Mouse (Mus musculus): ENCODE measurements around the gene Zscan26. TPM values are rescaled to one million over a fixed set of nuclear protein-coding genes. Genes with fewer than 3 reads are reported as not detected.
"Not testable (repeated sequence)": the region's sequence is repeated elsewhere in the genome, so short reads cannot be mapped to it uniquely, and the experiment has no call there.

The Zscan26 gene
- polyA plus RNA-seq, 1 experiment from 2014 or later, result 27.6 TPM

DNA sequence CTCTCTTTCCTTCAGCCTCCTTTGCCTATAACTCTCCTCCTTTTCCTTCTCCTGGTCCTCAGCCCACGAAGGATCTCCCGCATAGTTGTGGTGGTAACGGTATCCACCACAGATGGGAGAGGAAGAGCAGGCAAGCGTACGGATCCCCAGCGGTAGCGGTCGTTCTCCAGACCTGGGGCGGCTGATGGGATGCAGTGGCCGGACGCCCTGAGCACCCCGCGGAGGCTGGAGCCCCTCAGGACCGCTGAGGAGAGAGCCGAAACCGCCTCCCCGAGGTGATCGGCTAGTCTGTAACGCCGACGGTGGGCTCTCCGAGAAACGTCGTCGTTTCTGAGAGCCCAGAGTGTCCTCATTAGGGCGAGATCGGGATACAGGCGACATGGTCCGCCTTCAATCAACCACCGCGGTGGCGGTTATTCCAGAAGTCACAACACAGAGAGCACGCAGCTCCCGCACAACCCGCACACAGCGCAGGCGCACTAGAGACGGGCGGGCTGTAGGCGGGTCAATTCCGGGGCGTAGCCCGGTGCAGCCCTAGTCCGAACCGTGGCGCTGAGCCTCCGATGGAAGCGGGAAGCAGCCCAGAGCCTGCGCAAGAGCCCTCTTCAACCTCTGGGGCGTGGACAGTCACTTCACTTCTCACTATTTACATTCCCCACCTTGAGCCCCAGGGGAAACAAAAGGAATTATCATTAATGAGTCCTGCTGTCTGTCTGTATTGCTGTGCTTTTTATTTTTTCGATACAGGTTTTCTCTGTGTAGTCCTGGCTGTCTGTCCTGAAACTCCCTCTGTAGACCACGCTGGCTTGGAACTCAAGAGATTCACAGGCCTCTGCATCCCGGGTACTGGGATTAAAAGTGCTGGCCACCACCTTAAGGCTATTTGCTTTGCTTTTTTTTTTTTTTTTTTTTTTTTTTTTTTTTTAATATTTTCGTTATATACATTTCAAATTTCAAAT lies 14.8 kb upstream of the Zscan26 start, which contains the start of gene Nkapl:
Nkapl (minus strand) TSS at position 449 of the 959 bp plus-strand sequence.
- Histone ChIP-seq H3K36me3 (ENCODE audit: control insufficient read depth, insufficient read depth, low read length) (no peaks in the 10 kb centered on the region), H3K4me1 (ENCODE audit: control insufficient read depth, insufficient read depth, low read length) (no peaks in the 10 kb centered on the region), H3K9ac (ENCODE audit: low read depth, low read length) (peak within 1 kb of the TSS; percentile 55), H3K4me3 (ENCODE audit: low read length) (peak within 1 kb of the TSS; percentile 60), H3K27me3 (ENCODE audit: control insufficient read depth, insufficient read depth, low read length) (peaks cover 4% of the 10 kb centered on the region; the same call in 1 of the 2 replicates), H3K4me2 (replicated peaks; ENCODE audit: low read depth, low read length) (peak within 1 kb of the TSS; percentile 76), H3K9me3 (ENCODE audit: control insufficient read depth, low read length) (no peaks in the 10 kb centered on the region; the same call in 1 of the 2 replicates), H3K27ac (ENCODE audit: low read depth, low read length) (no peak within 1 kb of the TSS)
- ATAC-seq (ENCODE audit: low FRiP score, low TSS enrichment), result peak; percentile 99
- whole genome bisulfite sequencing, result 1% methylated on average over 54 of the region's 54 CpGs

DNA sequence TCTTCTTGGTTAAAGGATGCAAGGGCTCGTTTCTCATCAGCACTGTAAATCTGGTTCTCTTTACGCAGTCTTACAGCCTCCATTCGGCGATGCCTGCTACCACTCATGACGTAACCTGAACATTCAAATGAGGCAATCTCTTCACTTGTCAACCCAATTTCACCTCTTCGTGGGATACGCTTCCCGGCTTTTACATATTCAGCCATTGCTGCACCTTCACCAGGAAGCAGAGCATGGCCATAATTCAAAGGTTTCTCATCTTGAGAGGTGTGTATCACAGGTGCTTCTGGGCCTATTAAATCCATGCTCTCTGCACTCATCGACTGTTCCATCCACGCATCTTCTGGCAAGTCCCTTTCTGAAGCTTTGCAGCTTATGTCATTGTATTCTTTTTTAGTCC lies 13.8 kb upstream of the Zscan26 start:
- H3K27ac ChIP-seq (ENCODE audit: low read depth, low read length), result no peak overlapping the region
- H3K4me3 ChIP-seq (ENCODE audit: low read length), result no peak overlapping the region
- H3K9ac ChIP-seq (ENCODE audit: low read depth, low read length), result no peak overlapping the region
- H3K4me2 ChIP-seq (replicated peaks; ENCODE audit: low read depth, low read length), result no peak overlapping the region
- no peaks in the 10 kb centered on the region for H3K36me3 ChIP-seq (ENCODE audit: control insufficient read depth, insufficient read depth, low read length)
- WGBS, result 81% methylated on average over 10 of the region's 10 CpGs
- no peak for ATAC-seq (ENCODE audit: low FRiP score, low TSS enrichment)
- peaks cover 4% of the 10 kb centered on the region; the same call in 1 of the 2 replicates for H3K27me3 ChIP-seq (ENCODE audit: control insufficient read depth, insufficient read depth, low read length)
- H3K9me3 ChIP-seq (ENCODE audit: control insufficient read depth, low read length), result no peaks in the 10 kb centered on the region; the same call in 1 of the 2 replicates
- no peaks in the 10 kb centered on the region for H3K4me1 ChIP-seq (ENCODE audit: control insufficient read depth, insufficient read depth, low read length)

GRCm38 (mm10) chr13:21462516-21462915 lies 9.0 kb upstream of the Zscan26 start:
- WGBS, result 48% methylated on average over 9 of the region's 9 CpGs
- H3K9me3 ChIP-seq (ENCODE audit: control insufficient read depth, low read length); H3K4me3 ChIP-seq (ENCODE audit: low read length); H3K36me3 ChIP-seq (ENCODE audit: control insufficient read depth, insufficient read depth, low read length); H3K27ac ChIP-seq (ENCODE audit: low read depth, low read length); ATAC-seq (ENCODE audit: low FRiP score, low TSS enrichment); H3K27me3 ChIP-seq (ENCODE audit: control insufficient read depth, insufficient read depth, low read length); H3K9ac ChIP-seq (ENCODE audit: low read depth, low read length); H3K4me2 ChIP-seq (replicated peaks; ENCODE audit: low read depth, low read length); H3K4me1 ChIP-seq (ENCODE audit: control insufficient read depth, insufficient read depth, low read length): not testable (repeated sequence)

DNA sequence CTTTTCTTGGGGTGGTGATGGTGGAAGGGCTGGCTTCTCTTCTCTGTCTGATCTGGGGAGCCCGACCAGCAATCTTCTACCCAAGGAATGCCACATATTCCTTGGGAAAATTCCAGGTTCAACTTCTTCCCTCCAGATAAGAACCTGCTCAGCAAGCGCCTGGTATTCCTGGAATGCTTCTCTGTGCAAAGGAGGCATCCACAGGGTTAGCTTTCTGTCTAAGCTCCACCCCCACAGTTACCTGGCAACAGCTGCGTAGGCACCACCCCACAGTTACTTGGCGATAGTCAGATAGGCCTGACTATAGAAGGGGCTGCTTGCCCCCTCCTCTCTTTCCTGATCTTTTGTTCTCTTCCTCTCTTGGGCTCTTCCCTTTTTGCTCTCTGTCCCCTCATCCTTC lies 2.8 kb upstream of the Zscan26 start:
- H3K36me3 ChIP-seq (ENCODE audit: control insufficient read depth, insufficient read depth, low read length), result peaks cover 5% of the 10 kb centered on the region; the same call in 1 of the 2 replicates
- H3K4me2 ChIP-seq (replicated peaks; ENCODE audit: low read depth, low read length), result no peak overlapping the region
- no peaks in the 10 kb centered on the region for H3K27me3 ChIP-seq (ENCODE audit: control insufficient read depth, insufficient read depth, low read length)
- H3K27ac ChIP-seq (ENCODE audit: low read depth, low read length), result no peak overlapping the region
- no peaks in the 10 kb centered on the region for H3K9me3 ChIP-seq (ENCODE audit: control insufficient read depth, low read length)
- WGBS, result 17% methylated on average over 4 of the region's 4 CpGs
- 0 out of 2 replicates have a peak, but pooled peaks cover 8% of the 10 kb centered on the region for H3K4me1 ChIP-seq (ENCODE audit: control insufficient read depth, insufficient read depth, low read length)
- H3K9ac ChIP-seq (ENCODE audit: low read depth, low read length), result no peak overlapping the region
- no peak overlapping the region for H3K4me3 ChIP-seq (ENCODE audit: low read length)
- peak; percentile 61; the same call in 1 of the 2 replicates for ATAC-seq (ENCODE audit: low FRiP score, low TSS enrichment)

GRCm38 (mm10) chr13:21454133-21454532 lies 603 bp upstream of the Zscan26 start:
- 78% methylated on average over 3 of the region's 3 CpGs for WGBS
- Histone ChIP-seq H3K4me2 (replicated peaks; ENCODE audit: low read depth, low read length) (peak overlapping the region; percentile 58), H3K4me3 (ENCODE audit: low read length) (no peak overlapping the region), H3K9ac (ENCODE audit: low read depth, low read length) (no peak overlapping the region), H3K9me3 (ENCODE audit: control insufficient read depth, low read length) (no peaks in the 10 kb centered on the region), H3K27me3 (ENCODE audit: control insufficient read depth, insufficient read depth, low read length) (no peaks in the 10 kb centered on the region), H3K36me3 (ENCODE audit: control insufficient read depth, insufficient read depth, low read length) (peaks cover 6% of the 10 kb centered on the region; the same call in 1 of the 2 replicates), H3K27ac (ENCODE audit: low read depth, low read length) (no peak overlapping the region), H3K4me1 (ENCODE audit: control insufficient read depth, insufficient read depth, low read length) (0 out of 2 replicates have a peak, but pooled peaks cover 8% of the 10 kb centered on the region)
- no peak for ATAC-seq (ENCODE audit: low FRiP score, low TSS enrichment)

GRCm38 (mm10) chr13:21453042-21453441 lies 488 bp downstream of the Zscan26 start:
- peak; percentile 14; the same call in 1 of the 2 replicates for ATAC-seq (ENCODE audit: low FRiP score, low TSS enrichment)
- H3K27me3 ChIP-seq (ENCODE audit: control insufficient read depth, insufficient read depth, low read length), result no peaks in the 10 kb centered on the region
- H3K36me3 ChIP-seq (ENCODE audit: control insufficient read depth, insufficient read depth, low read length), result peaks cover 14% of the 10 kb centered on the region
- peak overlapping the region; percentile 71; the same call in 1 of the 2 replicates for H3K27ac ChIP-seq (ENCODE audit: low read depth, low read length)
- 3% methylated on average over 13 of the region's 13 CpGs for WGBS
- H3K4me3 ChIP-seq (ENCODE audit: low read length), result peak overlapping the region; percentile 86
- H3K4me2 ChIP-seq (replicated peaks; ENCODE audit: low read depth, low read length), result peak overlapping the region; percentile 58
- H3K9ac ChIP-seq (ENCODE audit: low read depth, low read length), result peak overlapping the region; percentile 82
- no peaks in the 10 kb centered on the region for H3K9me3 ChIP-seq (ENCODE audit: control insufficient read depth, low read length)
- H3K4me1 ChIP-seq (ENCODE audit: control insufficient read depth, insufficient read depth, low read length), result 0 out of 2 replicates have a peak, but pooled peaks cover 8% of the 10 kb centered on the region

DNA sequence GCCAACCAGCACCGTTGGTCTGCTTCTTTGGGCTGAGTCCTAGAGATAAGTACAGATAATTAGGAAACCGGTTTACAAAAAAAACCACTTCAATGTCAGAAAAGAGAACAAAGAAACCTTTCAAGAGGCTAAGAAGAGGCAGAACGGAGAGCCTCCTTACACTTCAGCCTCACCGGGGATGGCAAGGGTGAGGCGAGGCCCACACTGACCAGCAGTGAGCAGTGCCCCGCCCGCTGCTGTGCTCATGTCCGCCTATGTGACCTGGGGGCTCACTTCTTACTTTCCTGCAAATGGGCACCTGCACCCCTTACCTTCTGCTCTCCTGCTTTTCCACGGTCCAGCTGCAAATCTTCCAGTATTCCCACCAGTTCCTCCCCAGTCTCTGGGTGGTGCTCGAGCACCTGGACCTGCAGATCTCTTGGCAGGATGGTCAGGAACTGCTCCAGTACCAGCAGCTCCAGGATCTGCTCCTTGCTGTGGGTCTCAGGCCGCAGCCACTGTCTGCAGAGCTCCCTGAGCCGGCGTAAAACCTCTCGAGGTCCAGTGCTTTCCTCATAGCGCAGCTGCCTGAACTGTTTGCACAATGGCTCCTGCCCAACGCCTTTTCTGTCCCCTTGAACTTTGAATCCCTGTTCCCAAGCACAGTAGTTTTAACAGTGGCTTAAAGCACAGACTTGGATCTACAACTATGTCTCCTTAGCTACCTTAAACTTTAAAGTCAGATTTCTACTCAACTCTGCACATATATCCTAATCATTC lies 5.5 kb downstream of the Zscan26 start:
- no peak overlapping the region for H3K9ac ChIP-seq (ENCODE audit: low read depth, low read length)
- H3K27ac ChIP-seq (ENCODE audit: low read depth, low read length), result no peak overlapping the region
- WGBS, result 83% methylated on average over 16 of the region's 16 CpGs
- H3K36me3 ChIP-seq (ENCODE audit: control insufficient read depth, insufficient read depth, low read length), result peaks cover 61% of the 10 kb centered on the region
- H3K4me3 ChIP-seq (ENCODE audit: low read length), result no peak overlapping the region
- no peaks in the 10 kb centered on the region for H3K9me3 ChIP-seq (ENCODE audit: control insufficient read depth, low read length)
- no peak for ATAC-seq (ENCODE audit: low FRiP score, low TSS enrichment)
- H3K27me3 ChIP-seq (ENCODE audit: control insufficient read depth, insufficient read depth, low read length), result no peaks in the 10 kb centered on the region
- 0 out of 2 replicates have a peak, but pooled peaks cover 8% of the 10 kb centered on the region for H3K4me1 ChIP-seq (ENCODE audit: control insufficient read depth, insufficient read depth, low read length)
- no peak overlapping the region for H3K4me2 ChIP-seq (replicated peaks; ENCODE audit: low read depth, low read length)

GRCm38 (mm10) chr13:21446796-21447195 lies 6.7 kb downstream of the Zscan26 start:
- Histone ChIP-seq H3K4me2 (replicated peaks; ENCODE audit: low read depth, low read length) (no peak overlapping the region), H3K27ac (ENCODE audit: low read depth, low read length) (no peak overlapping the region), H3K4me3 (ENCODE audit: low read length) (no peak overlapping the region), H3K36me3 (ENCODE audit: control insufficient read depth, insufficient read depth, low read length) (peaks cover 61% of the 10 kb centered on the region), H3K27me3 (ENCODE audit: control insufficient read depth, insufficient read depth, low read length) (no peaks in the 10 kb centered on the region), H3K4me1 (ENCODE audit: control insufficient read depth, insufficient read depth, low read length) (no peaks in the 10 kb centered on the region), H3K9me3 (ENCODE audit: control insufficient read depth, low read length) (no peaks in the 10 kb centered on the region), H3K9ac (ENCODE audit: low read depth, low read length) (no peak overlapping the region)
- WGBS, result 91% methylated on average over 9 of the region's 9 CpGs
- no peak for ATAC-seq (ENCODE audit: low FRiP score, low TSS enrichment)
